Mouse (Mus musculus) spleen, adult 2 months (tissue): ENCODE measurements around the gene Snta1. TPM values are rescaled to one million over a fixed set of nuclear protein-coding genes. Genes with fewer than 3 reads are reported as not detected.

Experiments used
- DNase-seq, 2 experiments: peaks; one replicate each; pipeline versions ENCODE4 v3.0.0 to v3.0.0-alpha.2; 2012 to 2021; ENCODE audit warnings: low spot score in 2 of 2, low read depth in 1 of 2
- H3K27ac ChIP-seq: fragments of 200-500 bp; 2 replicates; pipeline ENCODE4 v1.5.1; 2012; ENCODE audit warnings: low read length, inconsistent platforms; ENCODE audit not compliant: insufficient read depth
- H3K27me3 ChIP-seq: fragments of 200-500 bp; 2 replicates; pipeline ENCODE4 v1.6.1; 2012; ENCODE audit warnings: mild to moderate bottlenecking, moderate library complexity, low read length, inconsistent platforms; ENCODE audit not compliant: control insufficient read depth, insufficient read depth
- H3K36me3 ChIP-seq: fragments of 200-500 bp; 2 replicates; pipeline ENCODE4 v1.6.1; 2012; ENCODE audit warnings: mild to moderate bottlenecking, low read length, inconsistent platforms; ENCODE audit not compliant: control insufficient read depth, insufficient read depth
- H3K4me1 ChIP-seq: fragments of 200-500 bp; 2 replicates; pipeline ENCODE4 v1.6.1; 2011; ENCODE audit warnings: inconsistent platforms; ENCODE audit not compliant: control insufficient read depth, insufficient read depth, insufficient read length
- H3K4me3 ChIP-seq: fragments of 200-500 bp; 2 replicates; pipeline ENCODE4 v1.5.1; 2011; ENCODE audit warnings: mild to moderate bottlenecking, inconsistent platforms; ENCODE audit not compliant: insufficient read depth, insufficient read length; ENCODE audit errors: extremely low read depth
- CTCF ChIP-seq: fragments of 200-500 bp; IDR thresholded peaks from 2 replicates; pipeline ENCODE4 v1.5.1; 2011; ENCODE audit warnings: mild to moderate bottlenecking, inconsistent platforms; ENCODE audit not compliant: insufficient read depth, insufficient read length, insufficient replicate concordance; ENCODE audit errors: extremely low read depth
- POLR2A ChIP-seq: fragments of 200-500 bp; IDR thresholded peaks from 2 replicates; pipeline ENCODE4 v1.6.1; 2011; ENCODE audit warnings: low read depth, low read length, inconsistent platforms
- WGBS: fragments of 180-500 bp; shearing (Covaris S2); methylation state at CpG from one replicate; pipeline ENCODE4 v1.1.7; 2018; 5-methylcytosine and 5-hydroxymethylcytosine counted together
- polyA plus RNA-seq: library from polyadenylated mRNA; depleted of rRNA; stranded (reverse); fragments of >200 nt; gene quantifications from 2 replicates; pipeline ENCODE4 v1.2.3, GENCODE M21; 2012; rRNA removed

The Snta1 gene
- polyA plus RNA-seq, 1 experiment: 12.1 TPM

- no peak for DNase-seq
- Histone ChIP-seq H3K4me3 (no peak overlapping the region), H3K27me3 (no peaks in the 10 kb centered on the region), H3K36me3 (peaks cover 13% of the 10 kb centered on the region), H3K27ac (no peak overlapping the region), H3K4me1 (no peaks in the 10 kb centered on the region)
- TF ChIP-seq CTCF: no peak
- WGBS: 94% methylated on average over 4 of the region's 4 CpGs
These were observed 72.3 kb downstream of the Snta1 start for GRCm38 (mm10) chr2:154335572-154335971.

GRCm38 (mm10) chr2:154326852-154327251 is 81.0 kb downstream of the Snta1 start:
- Histone ChIP-seq H3K27ac (no peak overlapping the region), H3K4me1 (no peaks in the 10 kb centered on the region), H3K36me3 (no peaks in the 10 kb centered on the region), H3K27me3 (no peaks in the 10 kb centered on the region; the same call in 1 of the 2 replicates), H3K4me3 (no peak overlapping the region)
- DNase-seq: no peak
- WGBS: 76% methylated on average over 3 of the region's 3 CpGs
- TF ChIP-seq CTCF (no peak), POLR2A (no peak)

Other genes with a start within 250 kb of the Snta1 start
- gene Bpifa5, start 245.5 kb downstream of the Snta1 start, polyA plus RNA-seq: not detected in 2 replicates
- gene Bpifb1, start 217.3 kb downstream of the Snta1 start, polyA plus RNA-seq: not detected in 2 replicates
- 0.06 and 0.08 TPM in 2 replicates for gene Bpifb5, start 184.4 kb downstream of the Snta1 start, polyA plus RNA-seq
- not detected in 2 replicates for gene Bpifb9a, start 150.2 kb downstream of the Snta1 start, polyA plus RNA-seq
- gene Bpifb9b, start 100.9 kb downstream of the Snta1 start, polyA plus RNA-seq: not detected in 2 replicates
- 6.9 and 8.3 TPM in 2 replicates for gene Cdk5rap1, start 35.1 kb downstream of the Snta1 start, polyA plus RNA-seq
- gene Cbfa2t2, start 28.4 kb upstream of the Snta1 start, polyA plus RNA-seq: 5.1 and 7.8 TPM in 2 replicates
- 2.9 and 3.3 TPM in 2 replicates for gene 1700003F12Rik, start 139.0 kb upstream of the Snta1 start, polyA plus RNA-seq
- 0.09 and 0.12 TPM in 2 replicates for gene Actl10, start 143.7 kb upstream of the Snta1 start, polyA plus RNA-seq
- 0.63 and 1.1 TPM in 2 replicates for gene Necab3, start 150.8 kb upstream of the Snta1 start, polyA plus RNA-seq
- gene E2f1, start 161.8 kb upstream of the Snta1 start, polyA plus RNA-seq: 11.0 and 21.5 TPM in 2 replicates
- gene Pxmp4, start 195.6 kb upstream of the Snta1 start, polyA plus RNA-seq: 14.6 and 20.3 TPM in 2 replicates
- gene Zfp341, start 205.2 kb upstream of the Snta1 start, polyA plus RNA-seq: 6.1 and 7.1 TPM in 2 replicates
- 0.80 and 1.4 TPM in 2 replicates for gene 4930519P11Rik, start 205.3 kb upstream of the Snta1 start, polyA plus RNA-seq
- 52.8 and 63.3 TPM in 2 replicates for gene Chmp4b, start 243.6 kb upstream of the Snta1 start, polyA plus RNA-seq